Mouse (Mus musculus) kidney, adult 11 months (tissue): ENCODE data around the gene E2f2.

Experiments used
- DNase-seq: peaks from one replicate; pipeline ENCODE4 v3.0.0; 2022

E2f2 gene

GRCm38 (mm10) chr4:136145362-136145885 lies 26.8 kb upstream of the E2f2 start:
- DNase-seq, result no peak

- DNase-seq, result peak; percentile 40
Measured at GRCm38 (mm10) chr4:136145991-136146711, 26.0 kb upstream of the E2f2 start.

- DNase-seq, result peak; percentile 67
Measured at GRCm38 (mm10) chr4:136146712-136147154, 25.5 kb upstream of the E2f2 start.

- peak; percentile 90 for DNase-seq
Measured at GRCm38 (mm10) chr4:136147436-136148135, 24.6 kb upstream of the E2f2 start.

- peak; percentile 81 for DNase-seq
Measured at GRCm38 (mm10) chr4:136148342-136149044, 23.7 kb upstream of the E2f2 start.

GRCm38 (mm10) chr4:136149045-136149379 lies 23.2 kb upstream of the E2f2 start:
- DNase-seq, result no peak

- DNase-seq, result no peak
Measured at GRCm38 (mm10) chr4:136149734-136150133, 22.5 kb upstream of the E2f2 start.

GRCm38 (mm10) chr4:136150596-136150995 lies 21.6 kb upstream of the E2f2 start:
- DNase-seq, result no peak

GRCm38 (mm10) chr4:136152821-136153220 lies 19.4 kb upstream of the E2f2 start:
- no peak for DNase-seq

- DNase-seq, result no peak
Measured at GRCm38 (mm10) chr4:136154462-136154861, 17.7 kb upstream of the E2f2 start.

- DNase-seq, result no peak
Measured at GRCm38 (mm10) chr4:136158498-136158897, 13.7 kb upstream of the E2f2 start.

GRCm38 (mm10) chr4:136159802-136160397 lies 12.3 kb upstream of the E2f2 start:
- DNase-seq, result peak; percentile 68

- peak; percentile 75 for DNase-seq
Measured at GRCm38 (mm10) chr4:136163448-136163847, 8.7 kb upstream of the E2f2 start.

- no peak for DNase-seq
Measured at GRCm38 (mm10) chr4:136164981-136165380, 7.2 kb upstream of the E2f2 start.

GRCm38 (mm10) chr4:136167701-136168100 lies 4.5 kb upstream of the E2f2 start:
- DNase-seq, result no peak

GRCm38 (mm10) chr4:136170401-136170800 lies 1.8 kb upstream of the E2f2 start:
- no peak for DNase-seq

GRCm38 (mm10) chr4:136171455-136171854 lies 739 bp upstream of the E2f2 start:
- no peak for DNase-seq

- peak; percentile 51 for DNase-seq
Measured at GRCm38 (mm10) chr4:136172542-136173209, 482 bp downstream of the E2f2 start.

GRCm38 (mm10) chr4:136173210-136173715 lies 1.1 kb downstream of the E2f2 start:
- no peak for DNase-seq

- no peak for DNase-seq
Measured at GRCm38 (mm10) chr4:136174216-136175193, 2.3 kb downstream of the E2f2 start.

- no peak for DNase-seq
Measured at GRCm38 (mm10) chr4:136176022-136176552, 3.9 kb downstream of the E2f2 start.
